Mouse (Mus musculus) embryonic facial prominence, embryonic 12.5 days (tissue): ENCODE data around the gene Ssbp3. TPM values are rescaled to one million over a fixed set of nuclear protein-coding genes. Genes with fewer than 3 reads are reported as not detected.

Experiments
- ATAC-seq: fragments of 200-750 bp; cut with Nextera tagmentation; 2 replicates; pipeline ENCODE4 v1.8.0; 2017; ENCODE audit not compliant: insufficient number of reproducible peaks, insufficient read depth, low FRiP score, low TSS enrichment
- H3K27ac ChIP-seq: fragments of 300-500 bp; sonication (generic); 2 replicates; pipeline ENCODE4 v1.5.1; 2016; ENCODE audit warnings: mild to moderate bottlenecking
- H3K27me3 ChIP-seq: fragments of 300-500 bp; sonication (generic); 2 replicates; pipeline ENCODE4 v1.6.1; 2016; ENCODE audit warnings: mild to moderate bottlenecking, moderate library complexity
- H3K36me3 ChIP-seq: fragments of 300-500 bp; sonication (generic); 2 replicates; pipeline ENCODE4 v1.6.1; 2016; ENCODE audit warnings: mild to moderate bottlenecking
- H3K4me1 ChIP-seq: fragments of 300-500 bp; sonication (generic); 2 replicates; pipeline ENCODE4 v1.6.1; 2016
- H3K4me2 ChIP-seq: fragments of 300-500 bp; sonication (generic); replicated peaks from 2 replicates; pipeline ENCODE4 v1.6.1; 2016; ENCODE audit warnings: mild to moderate bottlenecking, moderate library complexity
- H3K4me3 ChIP-seq: fragments of 300-500 bp; sonication (generic); 2 replicates; pipeline ENCODE4 v1.5.1; 2016; ENCODE audit warnings: mild to moderate bottlenecking
- H3K9ac ChIP-seq: fragments of 300-500 bp; sonication (generic); 2 replicates; pipeline ENCODE4 v1.6.1; 2016; ENCODE audit warnings: mild to moderate bottlenecking, moderate library complexity
- H3K9me3 ChIP-seq: fragments of 300-500 bp; sonication (generic); 2 replicates; pipeline ENCODE4 v1.6.1; 2016; ENCODE audit warnings: mild to moderate bottlenecking, moderate library complexity
- WGBS: fragments of 180-500 bp; shearing (Covaris S2); methylation state at CpG from one replicate; pipeline ENCODE4 v1.1.7; 2016; 5-methylcytosine and 5-hydroxymethylcytosine counted together
- polyA plus RNA-seq: library from polyadenylated mRNA; unstranded; fragments of >200 nt; fragmentation: Nextera tagmentation; extraction: Ambion mirVana; gene quantifications from 2 replicates; pipeline ENCODE4 v1.2.1, GENCODE M21; 2016

Gene Ssbp3
- polyA plus RNA-seq, 1 experiment from 2014 or later, result 279 TPM

GRCm38 (mm10) chr4:107006807-107007206 lies 96.3 kb downstream of the Ssbp3 start:
- peaks cover 22% of the 10 kb centered on the region for H3K36me3 ChIP-seq
- no peak for ATAC-seq
- H3K27ac ChIP-seq, result no peak overlapping the region
- WGBS, result 94% methylated on average over 6 of the region's 6 CpGs
- no peaks in the 10 kb centered on the region for H3K9me3 ChIP-seq
- H3K4me2 ChIP-seq, result no peak overlapping the region
- no peak overlapping the region for H3K4me3 ChIP-seq
- H3K27me3 ChIP-seq, result no peaks in the 10 kb centered on the region
- H3K9ac ChIP-seq, result no peak overlapping the region
- H3K4me1 ChIP-seq, result peaks cover 25% of the 10 kb centered on the region

GRCm38 (mm10) chr4:107007359-107007758 lies 96.9 kb downstream of the Ssbp3 start:
- H3K36me3 ChIP-seq, result peaks cover 22% of the 10 kb centered on the region
- H3K4me2 ChIP-seq, result no peak overlapping the region
- whole genome bisulfite sequencing, result 82% methylated on average over 7 of the region's 8 CpGs
- H3K4me1 ChIP-seq, result peaks cover 25% of the 10 kb centered on the region
- H3K4me3 ChIP-seq, result no peak overlapping the region
- H3K9me3 ChIP-seq, result no peaks in the 10 kb centered on the region
- H3K9ac ChIP-seq, result no peak overlapping the region
- H3K27ac ChIP-seq, result no peak overlapping the region
- H3K27me3 ChIP-seq, result no peaks in the 10 kb centered on the region
- ATAC-seq, result no peak

DNA sequence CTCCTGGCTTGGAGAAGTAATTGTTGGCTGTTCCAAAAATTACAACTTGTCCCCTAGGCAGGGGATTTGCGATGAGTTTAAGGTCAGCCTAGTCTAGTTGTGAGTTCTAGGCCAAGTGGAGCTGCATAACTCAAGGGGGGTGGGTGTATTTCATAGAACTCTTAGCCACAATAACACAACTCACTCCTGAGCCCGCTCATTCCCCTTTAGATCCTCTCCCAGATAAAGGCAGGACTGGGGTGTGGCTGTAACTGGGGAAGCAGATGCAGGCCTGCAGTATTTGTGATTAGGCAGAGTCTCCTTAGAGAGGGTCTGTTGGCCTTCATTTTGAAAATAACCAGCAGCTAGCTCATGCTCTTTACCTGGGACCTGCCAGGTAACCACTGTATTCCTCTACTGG lies 97.7 kb downstream of the Ssbp3 start:
- Histone ChIP-seq H3K9ac (no peak overlapping the region), H3K4me3 (no peak overlapping the region), H3K27ac (no peak overlapping the region), H3K4me2 (no peak overlapping the region), H3K9me3 (no peaks in the 10 kb centered on the region), H3K27me3 (no peaks in the 10 kb centered on the region), H3K36me3 (peaks cover 22% of the 10 kb centered on the region), H3K4me1 (peaks cover 28% of the 10 kb centered on the region)
- ATAC-seq, result no peak
- 91% methylated on average over 2 of the region's 2 CpGs for WGBS

- no peak overlapping the region for H3K9ac ChIP-seq
- peaks cover 27% of the 10 kb centered on the region for H3K4me1 ChIP-seq
- H3K27ac ChIP-seq, result no peak overlapping the region
- no peaks in the 10 kb centered on the region for H3K9me3 ChIP-seq
- no peak overlapping the region for H3K4me3 ChIP-seq
- WGBS, result 87% methylated on average over 7 of the region's 7 CpGs
- peaks cover 28% of the 10 kb centered on the region for H3K36me3 ChIP-seq
- ATAC-seq, result no peak
- no peaks in the 10 kb centered on the region for H3K27me3 ChIP-seq
- H3K4me2 ChIP-seq, result no peak overlapping the region
These were observed 99.0 kb downstream of the Ssbp3 start for GRCm38 (mm10) chr4:107009548-107009947.

GRCm38 (mm10) chr4:107011325-107012004 lies 101.0 kb downstream of the Ssbp3 start:
- no peaks in the 10 kb centered on the region for H3K27me3 ChIP-seq
- 0 out of 2 replicates have a peak overlapping the region, but pooled peaks have one; percentile 38 for H3K27ac ChIP-seq
- ATAC-seq, result no peak
- H3K4me3 ChIP-seq, result no peak overlapping the region
- H3K4me1 ChIP-seq, result peaks cover 38% of the 10 kb centered on the region
- 81% methylated on average over 8 of the region's 8 CpGs for whole genome bisulfite sequencing
- H3K9ac ChIP-seq, result no peak overlapping the region
- no peaks in the 10 kb centered on the region for H3K9me3 ChIP-seq
- peaks cover 28% of the 10 kb centered on the region for H3K36me3 ChIP-seq
- H3K4me2 ChIP-seq, result no peak overlapping the region

DNA sequence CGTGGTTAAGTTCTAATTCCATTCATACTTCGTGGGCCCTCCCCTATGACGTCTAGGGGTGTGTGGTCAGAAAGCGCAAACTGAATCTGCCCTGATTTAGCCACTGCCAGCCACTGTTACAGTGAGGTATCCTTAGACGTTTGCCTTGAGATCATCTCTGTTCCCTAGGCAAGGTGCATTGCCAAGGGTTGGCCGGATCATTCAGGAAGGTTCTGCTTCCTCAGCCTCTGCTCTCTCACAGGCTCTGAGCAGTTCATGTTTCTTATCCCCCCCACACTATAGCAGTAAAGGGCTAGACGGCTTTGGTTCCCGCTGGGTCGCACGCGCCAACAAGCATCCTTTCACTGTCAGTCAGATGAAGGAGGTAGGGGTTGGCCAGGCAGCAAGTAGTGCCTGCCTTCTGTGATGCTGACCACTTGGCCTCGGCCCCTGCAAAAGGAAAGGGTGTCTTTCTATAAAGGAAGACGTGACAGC lies 101.5 kb downstream of the Ssbp3 start:
- H3K27ac ChIP-seq, result 0 out of 2 replicates have a peak overlapping the region, but pooled peaks have one; percentile 38
- H3K4me1 ChIP-seq, result peaks cover 44% of the 10 kb centered on the region
- WGBS, result 62% methylated on average over 13 of the region's 13 CpGs

GRCm38 (mm10) chr4:107012574-107012973 lies 102.1 kb downstream of the Ssbp3 start:
- Histone ChIP-seq H3K4me2 (no peak overlapping the region), H3K36me3 (peaks cover 28% of the 10 kb centered on the region), H3K9ac (no peak overlapping the region), H3K9me3 (no peaks in the 10 kb centered on the region), H3K4me1 (peaks cover 48% of the 10 kb centered on the region), H3K4me3 (no peak overlapping the region), H3K27me3 (no peaks in the 10 kb centered on the region), H3K27ac (no peak overlapping the region)
- ATAC-seq, result no peak
- WGBS, result 90% methylated on average over 3 of the region's 3 CpGs

More for the DNA sequence above, 101.5 kb downstream of the Ssbp3 start:
- Histone ChIP-seq H3K4me3 (no peak overlapping the region), H3K27me3 (no peaks in the 10 kb centered on the region), H3K9ac (no peak overlapping the region), H3K4me2 (no peak overlapping the region), H3K36me3 (peaks cover 28% of the 10 kb centered on the region), H3K9me3 (no peaks in the 10 kb centered on the region)
- no peak for ATAC-seq

DNA sequence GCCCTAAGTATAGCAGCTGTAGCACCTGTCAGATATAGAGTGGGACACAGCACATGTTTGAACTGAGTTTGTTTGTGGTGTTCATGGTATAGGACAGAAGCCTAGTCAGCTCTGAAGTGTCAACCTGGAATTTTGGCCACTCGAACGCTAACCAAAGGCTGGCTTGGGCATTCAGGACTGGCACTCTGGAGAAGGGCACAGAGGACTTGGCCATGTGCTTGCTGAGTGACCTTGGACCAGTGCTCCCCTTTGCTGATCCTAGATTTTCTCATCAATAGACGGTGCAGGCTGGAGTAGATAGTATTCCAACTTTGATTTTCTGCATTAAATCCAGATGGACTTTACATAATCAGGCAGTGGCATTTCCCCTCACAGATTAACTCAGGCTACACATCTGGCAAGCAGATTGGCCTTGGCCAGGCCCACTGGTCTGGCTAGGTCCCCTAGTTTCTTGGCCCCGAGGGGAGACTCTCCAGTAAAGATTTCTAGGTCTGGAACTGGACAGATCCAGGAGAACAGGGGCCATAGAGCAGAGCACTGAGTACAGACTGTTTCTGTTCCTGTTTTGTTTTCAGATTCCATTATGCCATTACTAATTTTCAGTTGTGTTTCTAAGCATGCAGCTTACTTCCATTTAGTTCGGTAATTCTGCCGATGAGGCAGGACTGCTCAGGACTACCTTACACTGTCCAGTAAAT lies 102.8 kb downstream of the Ssbp3 start:
- Histone ChIP-seq H3K27ac (no peak overlapping the region; the same call in 1 of the 2 replicates), H3K4me1 (peaks cover 50% of the 10 kb centered on the region), H3K27me3 (no peaks in the 10 kb centered on the region), H3K9ac (no peak overlapping the region), H3K4me3 (no peak overlapping the region), H3K4me2 (no peak overlapping the region), H3K9me3 (no peaks in the 10 kb centered on the region), H3K36me3 (peaks cover 30% of the 10 kb centered on the region)
- WGBS, result 42% methylated on average over 6 of the region's 6 CpGs
- ATAC-seq, result no peak

GRCm38 (mm10) chr4:107013817-107014260 lies 103.3 kb downstream of the Ssbp3 start:
- H3K36me3 ChIP-seq, result peaks cover 28% of the 10 kb centered on the region
- ATAC-seq, result no peak
- no peak overlapping the region for H3K27ac ChIP-seq
- no peaks in the 10 kb centered on the region for H3K27me3 ChIP-seq
- whole genome bisulfite sequencing, result 70% methylated on average over 9 of the region's 9 CpGs
- H3K9me3 ChIP-seq, result no peaks in the 10 kb centered on the region
- H3K9ac ChIP-seq, result no peak overlapping the region
- H3K4me2 ChIP-seq, result no peak overlapping the region
- H3K4me3 ChIP-seq, result no peak overlapping the region
- peaks cover 56% of the 10 kb centered on the region for H3K4me1 ChIP-seq

GRCm38 (mm10) chr4:107015971-107016511 lies 105.5 kb downstream of the Ssbp3 start:
- Histone ChIP-seq H3K4me1 (peaks cover 68% of the 10 kb centered on the region), H3K36me3 (peaks cover 8% of the 10 kb centered on the region), H3K9ac (peak overlapping the region; percentile 2; the same call in 1 of the 2 replicates)

GRCm38 (mm10) chr4:107017257-107017656 lies 106.8 kb downstream of the Ssbp3 start:
- Histone ChIP-seq H3K27me3 (no peaks in the 10 kb centered on the region), H3K9me3 (no peaks in the 10 kb centered on the region), H3K4me3 (no peak overlapping the region), H3K9ac (no peak overlapping the region), H3K27ac (no peak overlapping the region), H3K36me3 (peaks cover 8% of the 10 kb centered on the region), H3K4me2 (no peak overlapping the region), H3K4me1 (peaks cover 63% of the 10 kb centered on the region)
- no peak for ATAC-seq

More at GRCm38 (mm10) chr4:107015971-107016511, 105.5 kb downstream of the Ssbp3 start:
- Histone ChIP-seq H3K4me2 (no peak overlapping the region), H3K27me3 (no peaks in the 10 kb centered on the region), H3K27ac (peak overlapping the region; percentile 69), H3K4me3 (no peak overlapping the region), H3K9me3 (no peaks in the 10 kb centered on the region)
- no peak for ATAC-seq
- WGBS, result 55% methylated on average over 13 of the region's 13 CpGs

DNA sequence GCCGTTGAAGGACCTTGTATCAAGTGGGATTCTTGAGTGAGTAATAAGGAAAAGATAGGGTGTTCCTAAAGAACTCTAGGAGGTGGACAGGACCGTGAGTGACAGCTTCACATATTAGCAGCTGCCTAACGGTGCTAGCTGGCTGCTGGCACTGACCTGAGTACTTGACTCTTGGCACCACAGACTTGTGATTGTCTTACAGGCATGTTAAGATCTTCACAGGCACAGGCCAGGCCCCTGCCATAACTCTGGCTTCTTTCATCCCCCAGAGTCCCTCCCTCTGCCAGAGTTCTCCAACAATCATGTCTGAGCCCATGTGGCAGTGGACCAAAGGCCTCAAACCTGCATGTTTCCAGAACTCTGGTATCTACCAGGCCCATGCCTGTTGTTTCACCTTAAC lies 108.0 kb downstream of the Ssbp3 start:
- no peak for ATAC-seq
- Histone ChIP-seq H3K4me1 (peaks cover 56% of the 10 kb centered on the region), H3K4me3 (no peak overlapping the region), H3K4me2 (no peak overlapping the region), H3K9me3 (no peaks in the 10 kb centered on the region), H3K36me3 (peaks cover 8% of the 10 kb centered on the region), H3K27ac (no peak overlapping the region; the same call in 1 of the 2 replicates), H3K9ac (no peak overlapping the region), H3K27me3 (no peaks in the 10 kb centered on the region)
- WGBS, result 77% methylated on average over 3 of the region's 3 CpGs
